Mouse (Mus musculus) liver, embryonic 14 days (tissue): Measurements from ENCODE around the gene Olfr418. TPM values are rescaled to one million over a fixed set of nuclear protein-coding genes. Genes with fewer than 3 reads are reported as not detected.

Experiments
- polyA plus RNA-seq: library from polyadenylated mRNA; depleted of rRNA; stranded (reverse); fragments of >200 nt; gene quantifications from 2 replicates; pipeline ENCODE4 v1.2.3, GENCODE M21; 2012; rRNA removed

Olfr418 gene
- polyA plus RNA-seq: not detected in 2 replicates

GRCm38 (mm10) chr1:173265701-173266100 lies at the start of gene Olfr418:
Gene Olfr418, plus strand, starts transcription at chr1:173266001.

GRCm38 (mm10) chr1:173227081-173227480 lies 38.7 kb upstream of the Olfr418 start, which contains the start of gene Fcer1a:
Gene Fcer1a, minus strand, starts transcription at chr1:173227214.

GRCm38 (mm10) chr1:173277677-173278076 lies 11.9 kb downstream of the Olfr418 start, which contains the start of gene Mptx2:
Gene Mptx2, minus strand, starts transcription at chr1:173277777.

Other genes with a start within 250 kb of the Olfr418 start
- gene Olfr1408, start 128.6 kb upstream of the Olfr418 start, polyA plus RNA-seq: not detected in 2 replicates
- gene Olfr1406, start 75.4 kb upstream of the Olfr418 start, polyA plus RNA-seq: not detected in 2 replicates
- not detected in 2 replicates for gene Olfr218, start 68.2 kb upstream of the Olfr418 start, polyA plus RNA-seq
- gene Olfr1404, start 53.6 kb upstream of the Olfr418 start, polyA plus RNA-seq: not detected in 2 replicates
- gene Fcer1a, start 38.8 kb upstream of the Olfr418 start, polyA plus RNA-seq: 0.02 TPM in 1 of 2 replicates, not detected in the other
- gene Mptx2, start 11.8 kb downstream of the Olfr418 start, polyA plus RNA-seq: not detected in 2 replicates
- gene Ackr1, start 67.7 kb downstream of the Olfr418 start, polyA plus RNA-seq: 46.1 and 54.9 TPM in 2 replicates
- gene Aim2, start 84.9 kb downstream of the Olfr418 start, polyA plus RNA-seq: 5.1 and 5.7 TPM in 2 replicates
- gene Cadm3, start 101.7 kb downstream of the Olfr418 start, polyA plus RNA-seq: 0.29 and 0.35 TPM in 2 replicates
- gene Ifi206, start 225.0 kb downstream of the Olfr418 start, polyA plus RNA-seq: 0.16 and 0.20 TPM in 2 replicates